Mouse (Mus musculus) Patski (cell line): Measurements from ENCODE around the gene Kif14. TPM values are rescaled to one million over a fixed set of nuclear protein-coding genes. Genes with fewer than 3 reads are reported as not detected.

Source experiments
- ATAC-seq: fragments of 100-300 bp; one replicate; pipeline ENCODE4 v1.8.0; 2021
- CTCF ChIA-PET: fragments of 350-600 bp; sonication (Branson Sonifier 250); formaldehyde crosslinking; loops from one replicate; lab custom pipeline; 2022; ENCODE audit warnings: inconsistent platforms; lab: Charles Lee
- POLR2A ChIA-PET: fragments of 350-600 bp; sonication (Branson Sonifier 250); formaldehyde crosslinking; loops from one replicate; lab custom pipeline; 2022; ENCODE audit warnings: antibody characterized with exemption, inconsistent platforms; lab: Charles Lee
- DNase-seq: peaks from one replicate; pipeline ENCODE4 v3.0.0-alpha.2; 2011; ENCODE audit warnings: low read depth, low spot score
- H3K27me3 ChIP-seq: fragments of 371-371 bp; one replicate; pipeline ENCODE4 v1.5.1; 2021
- CTCF ChIP-seq: fragments of 100-300 bp; IDR thresholded peaks from one replicate; pipeline ENCODE4 v1.5.1; 2021
- in situ Hi-C: fragments of 300-500 bp; cut with MboI; formaldehyde crosslinking; loops from 3 replicates; pipeline ENCODE4 v1.11.1; 2018; ENCODE audit warnings: low pct_unique_long_range_greater_than_20kb, mixed read lengths
- polyA plus RNA-seq: library from polyadenylated mRNA; unstranded; gene quantifications from one replicate; pipeline ENCODE4 v1.2.3, GENCODE M21; 2021

The Kif14 gene
- polyA plus RNA-seq, 1 experiment from 2014 or later: 5.6 TPM

DNA sequence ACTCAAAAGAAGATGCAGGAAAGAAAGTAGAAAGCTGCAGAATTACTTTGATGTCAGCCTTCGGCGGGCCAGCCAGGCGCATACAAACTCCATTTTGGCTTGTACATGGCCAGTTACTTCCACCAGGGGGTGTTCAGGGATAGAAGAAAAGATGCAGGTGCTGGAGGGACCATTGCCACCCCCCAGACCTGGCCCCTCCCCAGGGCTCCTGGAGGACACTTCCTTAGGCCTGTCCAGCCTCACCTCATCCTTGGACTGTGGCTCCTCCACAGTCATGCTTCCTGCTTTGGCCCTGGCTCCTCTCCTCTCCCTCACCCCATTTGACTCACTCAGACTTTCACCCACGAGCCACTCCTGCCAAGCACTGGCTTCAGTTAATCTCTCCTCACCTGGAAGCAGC lies 98.8 kb downstream of the Kif14 start:
- in situ Hi-C loops: loop anchor here (25.0 kb wide), 1 partner anchor 1472 kb away; no protein-coding TSS in a partner anchor
- ATAC-seq (no peak), DNase-seq (no peak)
- TF ChIP-seq CTCF: peak; percentile 49
- ChIA-PET CTCF (interaction anchor here (0.8 to 1.7 kb wide), 3 partner anchors 9 to 17 kb away, joined by 3 to 6 read pairs (median 3); no protein-coding TSS in a partner anchor), POLR2A (no interaction called here)
- no peaks in the 10 kb centered on the region for H3K27me3 ChIP-seq

DNA sequence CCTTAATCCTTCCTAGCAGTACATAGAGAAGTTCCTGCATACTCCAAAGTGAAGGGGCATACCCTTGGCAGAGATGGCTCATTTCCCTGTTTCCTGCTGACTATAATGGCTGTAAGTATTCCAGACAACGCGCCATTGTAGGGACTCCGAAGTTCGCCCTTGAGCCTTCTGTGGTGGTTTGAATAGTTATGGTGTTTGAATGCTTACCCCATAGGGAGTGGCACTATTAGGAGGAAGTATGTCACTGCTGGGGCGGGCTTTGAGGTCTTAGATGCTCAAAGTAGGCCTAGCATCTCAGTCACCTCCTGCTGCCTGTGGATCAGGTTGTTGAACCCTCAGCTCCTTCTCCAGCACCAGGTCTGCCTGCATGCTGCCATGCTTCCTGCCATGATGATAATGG lies 100.2 kb downstream of the Kif14 start:
- DNase-seq (no peak), ATAC-seq (no peak)
- POLR2A ChIA-PET: no interaction called here
- no peak for TF ChIP-seq CTCF
- in situ Hi-C loops: loop anchor here (25.0 kb wide), 1 partner anchor 1471 kb away; no protein-coding TSS in a partner anchor
- H3K27me3 ChIP-seq: no peaks in the 10 kb centered on the region
- CTCF ChIA-PET: interaction anchor here (1.4 kb wide), 1 partner anchor 11 kb away, joined by 6 read pairs; no protein-coding TSS in a partner anchor

- CTCF ChIA-PET: no interaction called here
- DNase-seq (no peak), ATAC-seq (no peak)
- POLR2A ChIA-PET: no interaction called here
- no peaks in the 10 kb centered on the region for H3K27me3 ChIP-seq
- TF ChIP-seq CTCF: no peak
- in situ Hi-C loops: loop anchor here (25.0 kb wide), 1 partner anchor 1470 kb away; no protein-coding TSS in a partner anchor
These were observed 101.5 kb downstream of the Kif14 start for GRCm38 (mm10) chr1:136567641-136568040.

DNA sequence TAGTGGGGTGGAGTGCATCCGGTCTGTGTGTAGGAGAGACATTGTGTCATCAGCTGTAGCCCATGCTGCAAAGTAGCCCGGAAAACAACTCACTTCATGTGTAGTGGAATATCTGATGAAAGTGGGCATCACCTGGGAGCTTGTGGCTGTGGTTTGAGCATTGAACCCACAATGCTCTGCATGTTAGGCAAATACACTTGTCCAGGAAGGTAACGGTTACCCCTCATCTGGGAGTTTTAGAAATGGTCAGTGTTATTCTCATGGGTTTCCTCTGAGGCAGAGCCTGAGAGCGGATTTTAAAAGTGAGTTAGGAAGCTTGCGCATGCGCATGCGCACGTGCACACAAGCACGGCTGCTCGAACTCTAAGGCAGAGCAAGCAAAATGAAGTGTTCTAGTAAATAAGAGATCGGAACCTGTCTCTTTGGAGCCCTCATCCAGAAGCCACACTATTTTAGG lies 102.6 kb downstream of the Kif14 start:
- no peak for TF ChIP-seq CTCF
- ATAC-seq (no peak), DNase-seq (no peak)
- in situ Hi-C loops: loop anchor here (25.0 kb wide), 1 partner anchor 1469 kb away; no protein-coding TSS in a partner anchor
- ChIA-PET POLR2A (no interaction called here), CTCF (interaction anchor here (0.9 to 1.2 kb wide), 2 partner anchors 18 to 50 kb away, joined by 3 to 4 read pairs; no protein-coding TSS in a partner anchor)
- no peaks in the 10 kb centered on the region for H3K27me3 ChIP-seq

DNA sequence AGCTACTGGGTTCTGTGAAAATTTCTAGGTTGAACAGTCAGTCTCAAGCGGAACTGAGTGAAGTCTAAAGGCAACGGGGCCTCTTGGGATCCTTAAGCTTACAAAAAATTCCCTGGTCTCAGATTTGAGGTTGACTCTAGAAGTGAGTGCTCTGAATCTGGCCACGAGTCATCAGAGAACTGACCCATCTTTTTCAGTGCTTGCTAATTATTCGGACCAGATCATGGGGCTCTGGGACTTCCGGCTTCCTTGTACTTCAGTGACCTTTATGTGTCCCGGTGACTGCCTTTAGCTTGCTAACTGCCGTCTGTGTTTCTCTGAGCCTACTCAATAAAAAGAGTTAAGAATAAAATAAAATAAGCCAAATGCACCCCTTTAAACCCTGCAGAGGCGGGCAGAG lies 103.1 kb downstream of the Kif14 start:
- POLR2A ChIA-PET: no interaction called here
- no peak for TF ChIP-seq CTCF
- no peaks in the 10 kb centered on the region for H3K27me3 ChIP-seq
- in situ Hi-C loops: loop anchor here (25.0 kb wide), 1 partner anchor 1468 kb away; no protein-coding TSS in a partner anchor
- ATAC-seq: no peak
- CTCF ChIA-PET: interaction anchor here (0.9 to 1.2 kb wide), 2 partner anchors 18 to 50 kb away, joined by 3 to 4 read pairs; no protein-coding TSS in a partner anchor
- DNase-seq: no peak

GRCm38 (mm10) chr1:136569626-136570297 lies 103.6 kb downstream of the Kif14 start:
- in situ Hi-C loops: loop anchor here (25.0 kb wide), 1 partner anchor 1468 kb away; no protein-coding TSS in a partner anchor
- DNase-seq: no peak
- no peaks in the 10 kb centered on the region for H3K27me3 ChIP-seq
- ChIA-PET CTCF (no interaction called here), POLR2A (no interaction called here)
- no peak for ATAC-seq
- no peak for TF ChIP-seq CTCF

DNA sequence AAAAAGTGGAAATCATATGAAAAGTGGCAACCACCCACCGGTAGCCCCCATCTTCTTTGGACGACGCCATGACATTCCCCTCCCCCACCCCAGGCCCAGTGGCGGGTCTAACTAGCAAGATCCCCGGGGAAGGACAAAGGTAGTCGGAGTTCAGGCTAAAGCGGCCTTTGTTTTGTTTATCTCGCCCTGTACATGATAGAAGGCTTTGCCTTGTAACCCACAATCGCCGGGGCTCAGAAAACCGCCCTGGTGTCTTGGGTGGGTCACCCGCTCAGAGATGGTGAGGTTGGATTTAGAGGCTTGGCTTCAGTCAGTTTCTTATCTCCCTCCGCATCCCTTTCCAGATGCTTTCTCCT lies 104.1 kb downstream of the Kif14 start:
- in situ Hi-C loops: loop anchor here (25.0 kb wide), 1 partner anchor 1467 kb away; no protein-coding TSS in a partner anchor
- no peaks in the 10 kb centered on the region for H3K27me3 ChIP-seq
- ATAC-seq: no peak
- CTCF ChIA-PET: no interaction called here
- DNase-seq: no peak
- POLR2A ChIA-PET: no interaction called here
- TF ChIP-seq CTCF: no peak

- CTCF ChIA-PET: no interaction called here
- POLR2A ChIA-PET: no interaction called here
- in situ Hi-C loops: loop anchor here (25.0 kb wide), 1 partner anchor 1466 kb away; no protein-coding TSS in a partner anchor
- ATAC-seq (no peak), DNase-seq (no peak)
- TF ChIP-seq CTCF: no peak
- H3K27me3 ChIP-seq: no peaks in the 10 kb centered on the region
These were observed 104.8 kb downstream of the Kif14 start for GRCm38 (mm10) chr1:136570976-136571375.

GRCm38 (mm10) chr1:136571530-136571929 lies 105.4 kb downstream of the Kif14 start:
- no peak for TF ChIP-seq CTCF
- DNase-seq (no peak), ATAC-seq (no peak)
- CTCF ChIA-PET: interaction anchor here (0.8 to 1.1 kb wide), 3 partner anchors 9 to 12 kb away, joined by 3 to 4 read pairs (median 3); no protein-coding TSS in a partner anchor
- in situ Hi-C loops: loop anchor here (25.0 kb wide), 1 partner anchor 1466 kb away; no protein-coding TSS in a partner anchor
- POLR2A ChIA-PET: no interaction called here
- H3K27me3 ChIP-seq: no peaks in the 10 kb centered on the region

DNA sequence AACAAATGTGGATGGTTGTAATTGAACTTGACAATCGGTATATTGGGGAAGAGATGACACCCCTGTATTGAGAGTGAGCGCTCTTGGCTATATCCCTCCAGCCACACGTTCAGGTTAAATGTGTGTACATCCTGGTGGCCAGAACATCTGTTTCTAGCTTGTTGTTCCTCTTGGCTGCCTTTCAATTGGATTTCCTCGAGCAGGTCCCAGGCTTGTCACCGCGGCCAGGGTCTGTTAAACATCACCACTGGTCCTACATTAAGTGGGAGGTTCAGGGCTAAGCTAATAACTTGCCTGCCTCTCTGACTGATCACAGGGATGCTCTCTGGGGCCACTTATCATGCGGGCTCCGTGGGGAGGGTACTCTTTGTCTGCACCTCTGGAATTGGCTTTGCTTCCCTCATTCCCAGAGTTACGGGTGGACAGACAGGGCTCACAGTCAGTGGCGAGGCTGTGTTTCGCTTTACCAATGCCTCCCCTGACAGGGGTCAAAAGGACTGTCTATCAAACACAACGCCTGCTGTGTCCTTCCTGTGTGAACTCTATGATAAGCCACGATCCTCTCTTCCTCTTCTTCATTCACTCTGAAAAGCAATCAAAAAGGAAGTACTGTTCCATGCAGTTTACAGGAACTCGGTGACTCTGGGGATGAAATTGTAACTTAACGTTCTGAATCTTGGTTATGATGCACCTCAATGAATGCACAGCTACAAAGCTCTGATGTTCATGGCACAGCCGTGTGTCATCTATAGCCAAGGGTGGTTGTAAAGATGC lies 111.9 kb downstream of the Kif14 start:
- ATAC-seq (no peak), DNase-seq (no peak)
- in situ Hi-C loops: no loop called here
- ChIA-PET POLR2A (interaction anchor here (0.7 kb wide), 1 partner anchor 203 kb away, joined by 4 read pairs; no protein-coding TSS in a partner anchor), CTCF (interaction anchor here (1.5 kb wide), 1 partner anchor 11 kb away, joined by 3 read pairs; no protein-coding TSS in a partner anchor)
- H3K27me3 ChIP-seq: no peaks in the 10 kb centered on the region
- no peak for TF ChIP-seq CTCF
